Mouse (Mus musculus) myocyte (in vitro differentiated cells): ENCODE data around the gene Cyp2s1. TPM values are rescaled to one million over a fixed set of nuclear protein-coding genes. Genes with fewer than 3 reads are reported as not detected.

Source experiments
- H3K27me3 ChIP-seq: one replicate; pipeline ENCODE4 v1.6.1; 2011; ENCODE audit not compliant: control insufficient read depth, insufficient read depth, insufficient read length
- H3K36me3 ChIP-seq: one replicate; pipeline ENCODE4 v1.6.1; 2011; ENCODE audit not compliant: control insufficient read depth, insufficient read depth
- H3K4me2 ChIP-seq: one replicate; pipeline ENCODE4 v1.6.1; 2011; ENCODE audit warnings: low read depth, control low read depth
- H3K4me3 ChIP-seq: one replicate; pipeline ENCODE4 v1.5.1; 2011; ENCODE audit warnings: mild to moderate bottlenecking, control low read depth, moderate library complexity
- H3K79me2 ChIP-seq: one replicate; pipeline ENCODE4 v1.6.1; 2011; ENCODE audit not compliant: control insufficient read depth, insufficient read depth
- H3ac ChIP-seq: one replicate; pipeline ENCODE4 v1.6.1; 2011; ENCODE audit not compliant: control insufficient read depth, insufficient read length
- CEBPB ChIP-seq: IDR thresholded peaks from 2 replicates; pipeline ENCODE4 v1.6.1; 2011; ENCODE audit warnings: mild to moderate bottlenecking, moderate library complexity; ENCODE audit not compliant: poor library complexity, insufficient read depth, severe bottlenecking
- E2F4 ChIP-seq: IDR thresholded peaks from one replicate; pipeline ENCODE4 v1.6.1; 2011; ENCODE audit warnings: mild to moderate bottlenecking, control low read depth, moderate library complexity; ENCODE audit not compliant: insufficient read depth
- MAX ChIP-seq: IDR thresholded peaks from one replicate; pipeline ENCODE4 v1.6.1; 2011; ENCODE audit warnings: low read depth, mild to moderate bottlenecking, control low read depth
- MYOD1 ChIP-seq, 3 experiments: IDR thresholded peaks; one replicate each; pipeline ENCODE4 v1.6.1; 2011; ENCODE audit warnings: control low read depth in 2 of 3, low read depth in 2 of 3, mild to moderate bottlenecking in 2 of 3, moderate library complexity in 1 of 3; ENCODE audit not compliant: insufficient read length in 2 of 3, control insufficient read depth in 1 of 3
- MYOG ChIP-seq, 3 experiments: IDR thresholded peaks; one replicate each; pipeline ENCODE4 v1.6.1; 2011; ENCODE audit warnings: control low read depth in 2 of 3, low read depth in 2 of 3, mild to moderate bottlenecking in 2 of 3; ENCODE audit not compliant: insufficient read length in 2 of 3, control insufficient read depth in 1 of 3, insufficient read depth in 1 of 3
- POLR2A ChIP-seq: IDR thresholded peaks from one replicate; pipeline ENCODE4 v1.6.1; 2011; ENCODE audit warnings: low read depth, mild to moderate bottlenecking, control low read depth, moderate library complexity; ENCODE audit not compliant: insufficient read length
- POLR2AphosphoS2 ChIP-seq: IDR thresholded peaks from one replicate; pipeline ENCODE4 v1.6.1; 2011; ENCODE audit warnings: low read depth, control low read depth; ENCODE audit not compliant: insufficient read length
- REST ChIP-seq: IDR thresholded peaks from one replicate; pipeline ENCODE4 v1.6.1; 2011; ENCODE audit warnings: mild to moderate bottlenecking, control low read depth, moderate library complexity; ENCODE audit not compliant: insufficient read depth, insufficient read length
- SRF ChIP-seq: IDR thresholded peaks from one replicate; pipeline ENCODE4 v1.6.1; 2011; ENCODE audit warnings: low read depth; ENCODE audit not compliant: control insufficient read depth, insufficient read length
- TCF12 ChIP-seq: IDR thresholded peaks from one replicate; pipeline ENCODE4 v1.6.1; 2011; ENCODE audit warnings: mild to moderate bottlenecking, control low read depth; ENCODE audit not compliant: poor library complexity, insufficient read depth, severe bottlenecking
- TCF3 ChIP-seq: IDR thresholded peaks from one replicate; pipeline ENCODE4 v1.6.1; 2011; ENCODE audit warnings: low read depth, control low read depth; ENCODE audit not compliant: insufficient read length
- USF1 ChIP-seq: IDR thresholded peaks from one replicate; pipeline ENCODE4 v1.6.1; 2011; ENCODE audit warnings: low read depth, mild to moderate bottlenecking, control low read depth, moderate library complexity
- polyA plus RNA-seq: library from polyadenylated mRNA; unstranded; fragments of >200 nt; fragmentation: generic; extraction: Trizol; gene quantifications from one replicate; pipeline ENCODE4 v1.2.1, GENCODE M21; 2012; ENCODE audit warnings: missing spikeins

Cyp2s1 gene
- polyA plus RNA-seq, 1 experiment: 0.05 TPM

- H3K4me3 ChIP-seq: no peak overlapping the region
These were observed 14.2 kb downstream of the Cyp2s1 start for GRCm38 (mm10) chr7:25802241-25803125.

GRCm38 (mm10) chr7:25801031-25801430 lies 15.7 kb downstream of the Cyp2s1 start:
- Histone ChIP-seq H3K4me3 (no peak overlapping the region), H3ac (no peak overlapping the region), H3K36me3 (no peaks in the 10 kb centered on the region), H3K79me2 (no peaks in the 10 kb centered on the region), H3K4me2 (no peak overlapping the region), H3K27me3 (no peaks in the 10 kb centered on the region)
- TF ChIP-seq MAX: no peak
- no peak for TF ChIP-seq REST
- TF ChIP-seq E2F4: no peak
- no peak for TF ChIP-seq POLR2AphosphoS2
- TF ChIP-seq SRF: no peak
- TF ChIP-seq MYOD1 (IDR thresholded peaks at IDR 0.05; ENCODE audit: control insufficient read depth in 1 of 3, insufficient read length in 2 of 3, low read depth in 2 of 3): no peak
- TF ChIP-seq POLR2A: no peak
- TF ChIP-seq USF1: no peak
- TF ChIP-seq TCF12: no peak
- TF ChIP-seq CEBPB: no peak
- no peak for TF ChIP-seq MYOG (IDR thresholded peaks at IDR 0.05; ENCODE audit: control insufficient read depth in 1 of 3, insufficient read depth in 1 of 3, insufficient read length in 2 of 3, low read depth in 2 of 3)
- TF ChIP-seq TCF3: no peak

More at GRCm38 (mm10) chr7:25802241-25803125, 14.2 kb downstream of the Cyp2s1 start:
- H3K79me2 ChIP-seq: no peaks in the 10 kb centered on the region
- H3K27me3 ChIP-seq: no peaks in the 10 kb centered on the region
- TF ChIP-seq POLR2A (peak; percentile 48), MYOD1 (IDR thresholded peaks at IDR 0.05; ENCODE audit: control insufficient read depth in 1 of 3, insufficient read length in 2 of 3, low read depth in 2 of 3) (peak in 1 of 3 experiments; percentile 31), USF1 (no peak), POLR2AphosphoS2 (peak; percentile 29), TCF12 (no peak), REST (no peak)
- H3ac ChIP-seq: no peak overlapping the region
- H3K4me2 ChIP-seq: peak overlapping the region; percentile 63
- H3K36me3 ChIP-seq: no peaks in the 10 kb centered on the region

GRCm38 (mm10) chr7:25799369-25799768 lies 17.3 kb downstream of the Cyp2s1 start:
- Histone ChIP-seq H3K4me2 (no peak overlapping the region), H3K79me2 (no peaks in the 10 kb centered on the region), H3ac (no peak overlapping the region), H3K27me3 (no peaks in the 10 kb centered on the region), H3K4me3 (no peak overlapping the region), H3K36me3 (no peaks in the 10 kb centered on the region)
- no peak for TF ChIP-seq CEBPB
- no peak for TF ChIP-seq POLR2AphosphoS2
- no peak for TF ChIP-seq SRF
- TF ChIP-seq E2F4: no peak
- TF ChIP-seq POLR2A: no peak

GRCm38 (mm10) chr7:25798540-25798939 lies 18.2 kb downstream of the Cyp2s1 start:
- H3ac ChIP-seq: no peak overlapping the region
- H3K4me3 ChIP-seq: no peak overlapping the region
- H3K4me2 ChIP-seq: no peak overlapping the region
- no peaks in the 10 kb centered on the region for H3K36me3 ChIP-seq
- H3K79me2 ChIP-seq: no peaks in the 10 kb centered on the region
- no peaks in the 10 kb centered on the region for H3K27me3 ChIP-seq
- TF ChIP-seq USF1 (no peak), E2F4 (no peak), MAX (no peak), POLR2A (no peak)

GRCm38 (mm10) chr7:25794775-25795174 lies 21.9 kb downstream of the Cyp2s1 start:
- Histone ChIP-seq H3K27me3 (no peaks in the 10 kb centered on the region), H3K4me2 (no peak overlapping the region), H3K79me2 (no peaks in the 10 kb centered on the region), H3ac (no peak overlapping the region), H3K36me3 (no peaks in the 10 kb centered on the region), H3K4me3 (no peak overlapping the region)
- TF ChIP-seq MYOG (IDR thresholded peaks at IDR 0.05; ENCODE audit: control insufficient read depth in 1 of 3, insufficient read depth in 1 of 3, insufficient read length in 2 of 3, low read depth in 2 of 3): no peak
- TF ChIP-seq POLR2A: no peak
- TF ChIP-seq E2F4: no peak
- no peak for TF ChIP-seq REST
- TF ChIP-seq TCF3: no peak
- no peak for TF ChIP-seq MAX
- TF ChIP-seq TCF12: no peak
- no peak for TF ChIP-seq POLR2AphosphoS2
- TF ChIP-seq MYOD1 (IDR thresholded peaks at IDR 0.05; ENCODE audit: control insufficient read depth in 1 of 3, insufficient read length in 2 of 3, low read depth in 2 of 3): no peak
- no peak for TF ChIP-seq SRF
- no peak for TF ChIP-seq CEBPB
- TF ChIP-seq USF1: no peak
